Mouse (Mus musculus) myocyte (in vitro differentiated cells): ENCODE measurements around the gene Nxnl1.
A peak's percentile ranks its signal among the peaks of the same experiment; 100 is the strongest.

Experiments used
- CEBPB ChIP-seq: IDR thresholded peaks from 2 replicates; pipeline ENCODE4 v1.6.1; 2011; ENCODE audit warnings: mild to moderate bottlenecking, moderate library complexity; ENCODE audit not compliant: poor library complexity, insufficient read depth, severe bottlenecking
- E2F4 ChIP-seq: IDR thresholded peaks from one replicate; pipeline ENCODE4 v1.6.1; 2011; ENCODE audit warnings: mild to moderate bottlenecking, control low read depth, moderate library complexity; ENCODE audit not compliant: insufficient read depth
- MAX ChIP-seq: IDR thresholded peaks from one replicate; pipeline ENCODE4 v1.6.1; 2011; ENCODE audit warnings: low read depth, mild to moderate bottlenecking, control low read depth
- MYOD1 ChIP-seq, 3 experiments: IDR thresholded peaks; one replicate each; pipeline ENCODE4 v1.6.1; 2011; ENCODE audit warnings: control low read depth in 2 of 3, low read depth in 2 of 3, mild to moderate bottlenecking in 2 of 3, moderate library complexity in 1 of 3; ENCODE audit not compliant: insufficient read length in 2 of 3, control insufficient read depth in 1 of 3
- MYOG ChIP-seq, 3 experiments: IDR thresholded peaks; one replicate each; pipeline ENCODE4 v1.6.1; 2011; ENCODE audit warnings: control low read depth in 2 of 3, low read depth in 2 of 3, mild to moderate bottlenecking in 2 of 3; ENCODE audit not compliant: insufficient read length in 2 of 3, control insufficient read depth in 1 of 3, insufficient read depth in 1 of 3
- POLR2A ChIP-seq: IDR thresholded peaks from one replicate; pipeline ENCODE4 v1.6.1; 2011; ENCODE audit warnings: low read depth, mild to moderate bottlenecking, control low read depth, moderate library complexity; ENCODE audit not compliant: insufficient read length
- POLR2AphosphoS2 ChIP-seq: IDR thresholded peaks from one replicate; pipeline ENCODE4 v1.6.1; 2011; ENCODE audit warnings: low read depth, control low read depth; ENCODE audit not compliant: insufficient read length
- REST ChIP-seq: IDR thresholded peaks from one replicate; pipeline ENCODE4 v1.6.1; 2011; ENCODE audit warnings: mild to moderate bottlenecking, control low read depth, moderate library complexity; ENCODE audit not compliant: insufficient read depth, insufficient read length
- SRF ChIP-seq: IDR thresholded peaks from one replicate; pipeline ENCODE4 v1.6.1; 2011; ENCODE audit warnings: low read depth; ENCODE audit not compliant: control insufficient read depth, insufficient read length
- TCF12 ChIP-seq: IDR thresholded peaks from one replicate; pipeline ENCODE4 v1.6.1; 2011; ENCODE audit warnings: mild to moderate bottlenecking, control low read depth; ENCODE audit not compliant: poor library complexity, insufficient read depth, severe bottlenecking
- TCF3 ChIP-seq: IDR thresholded peaks from one replicate; pipeline ENCODE4 v1.6.1; 2011; ENCODE audit warnings: low read depth, control low read depth; ENCODE audit not compliant: insufficient read length
- USF1 ChIP-seq: IDR thresholded peaks from one replicate; pipeline ENCODE4 v1.6.1; 2011; ENCODE audit warnings: low read depth, mild to moderate bottlenecking, control low read depth, moderate library complexity

DNA sequence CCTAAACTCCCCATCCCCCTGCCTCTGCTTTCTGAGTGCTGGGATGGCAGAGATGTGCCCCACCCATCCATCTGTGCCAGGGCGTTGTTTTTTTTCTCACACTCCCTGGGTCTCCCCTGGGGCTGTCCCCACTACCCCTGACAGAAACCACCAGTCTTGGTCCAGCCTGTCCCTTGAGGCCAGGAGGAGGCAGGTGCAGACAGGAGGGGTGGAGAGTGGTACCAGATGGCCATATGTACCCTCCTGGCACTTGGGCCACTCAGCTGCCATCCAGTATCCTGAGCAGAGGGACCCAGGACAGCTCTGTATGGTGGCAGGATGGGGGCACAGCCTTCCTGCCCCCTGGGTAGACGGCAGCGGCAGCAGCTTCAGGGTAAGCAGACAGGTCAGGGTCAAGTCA is 31.1 kb upstream of the Nxnl1 start, which contains the start of gene Fam129c:
- TF ChIP-seq POLR2A (no peak), POLR2AphosphoS2 (no peak), MYOD1 (IDR thresholded peaks at IDR 0.05; ENCODE audit: control insufficient read depth in 1 of 3, insufficient read length in 2 of 3, low read depth in 2 of 3) (peak in 2 of 3 experiments; percentile 20 to 25), MYOG (IDR thresholded peaks at IDR 0.05; ENCODE audit: control insufficient read depth in 1 of 3, insufficient read depth in 1 of 3, insufficient read length in 2 of 3, low read depth in 2 of 3) (peak in 2 of 3 experiments; percentile 14 to 23), CEBPB (no peak), TCF12 (no peak), MAX (no peak), USF1 (no peak), REST (no peak), E2F4 (no peak), SRF (no peak), TCF3 (no peak)
